Comparison of ENCODE assay signal across 23 mouse cellular contexts in genomic region chr5:125829342-125829741, GRCm38 (mm10).
A peak's percentile ranks its signal among the peaks of the same experiment; 100 is the strongest.
DNase-seq lines count a peak whose midpoint lies in the region; ATAC-seq and TF ChIP-seq lines count a peak whose summit lies in the region.
"Had no signal": no experiment of that assay in that cellular context is flagged by ENCODE, and none has a peak within 500 bp of the region (broad histone marks: within the 10 kb centered on the region; RNA-seq: fewer than 3 reads in every experiment).

No protein-coding gene starts in this region.

- H3K27me3 ChIP-seq in hindbrain, embryonic 11.5 days (ENCODE audit: control insufficient read depth, insufficient read depth, low read length) = no peaks in the 10 kb centered on the region
- H3K27me3 ChIP-seq: embryonic facial prominence, embryonic 12.5 days; forebrain, embryonic 15.5 days; heart, embryonic 15.5 days; limb, embryonic 13.5 days; liver, embryonic 13.5 days had no signal

- WGBS in hindbrain, embryonic 11.5 days = 82% methylated on average over 3 of the region's 3 CpGs

- TF ChIP-seq CTCF in cortical plate, adult 2 months (IDR thresholded peaks at IDR 0.05; ENCODE audit: extremely low read depth, insufficient read depth, low read length) = no peak
- no peak for TF ChIP-seq CTCF in left cerebral cortex, adult 2 months (IDR thresholded peaks at IDR 0.05)

- peak; percentile 47 for DNase-seq in layer of hippocampus, adult 11-12 months (ENCODE audit: low spot score)
- no peak for DNase-seq in layer of hippocampus, postnatal 10 days (ENCODE audit: low spot score in 2 of 2)
- peak; percentile 11 for DNase-seq in Muller cell, postnatal 12 days (ENCODE audit: inconsistent ontology term)
- DNase-seq in left cerebral cortex, adult 2 months (ENCODE audit: extremely low spot score in 1 of 2, low spot score in 2 of 2) = peak in 1 of 2 experiments; percentile 23
- DNase-seq in spleen, postnatal 36 days (ENCODE audit: low spot score in 2 of 2) = no peak
- no peak for DNase-seq in hindbrain, embryonic 11.5 days (ENCODE audit: low spot score)
- DNase-seq: adrenal gland, adult 2 months; cerebellum, adult 8-10 months; gastrocnemius, postnatal 25 days; heart, postnatal 4 days; liver, embryonic 13.5 days; lung, embryonic 14.5 days; lung, postnatal 36 days; retina, postnatal 1 day; thymus, postnatal 14 days had no signal

- peaks cover 6% of the 10 kb centered on the region for H3K4me1 ChIP-seq in cortical plate, adult 2 months (ENCODE audit: control insufficient read depth, insufficient read depth, low read length)
- no peaks in the 10 kb centered on the region for H3K4me1 ChIP-seq in hindbrain, embryonic 11.5 days (replicated peaks; ENCODE audit: control insufficient read depth, insufficient read depth, low read length)
- H3K4me1 ChIP-seq: embryonic facial prominence, embryonic 12.5 days; forebrain, embryonic 15.5 days; heart, embryonic 15.5 days; limb, embryonic 13.5 days; liver, embryonic 13.5 days had no signal

- no peak for ATAC-seq in hindbrain, embryonic 11.5 days (ENCODE audit: low FRiP score)
- ATAC-seq: forebrain, embryonic 15.5 days; hindbrain, postnatal 0 days; intestine, postnatal 0 days had no signal

- peak overlapping the region; percentile 96 for H3K27ac ChIP-seq in cortical plate, adult 2 months (ENCODE audit: insufficient read depth, low read length)
- H3K27ac ChIP-seq in left cerebral cortex, adult 2 months = peak overlapping the region; percentile 90
- H3K27ac ChIP-seq in hindbrain, embryonic 11.5 days (ENCODE audit: low read depth, low read length) = no peak overlapping the region
- H3K27ac ChIP-seq: embryonic facial prominence, embryonic 12.5 days; forebrain, embryonic 15.5 days; heart, embryonic 15.5 days; hindbrain, postnatal 0 days; limb, embryonic 13.5 days; liver, embryonic 13.5 days had no signal

- no peaks in the 10 kb centered on the region for H3K9me3 ChIP-seq in hindbrain, embryonic 11.5 days (ENCODE audit: control insufficient read depth, low read length)
- H3K9me3 ChIP-seq: embryonic facial prominence, embryonic 12.5 days; forebrain, embryonic 15.5 days; heart, embryonic 15.5 days; limb, embryonic 13.5 days had no signal

- H3K36me3 ChIP-seq in hindbrain, embryonic 11.5 days (ENCODE audit: control insufficient read depth, insufficient read depth, low read length) = no peaks in the 10 kb centered on the region
- H3K36me3 ChIP-seq: embryonic facial prominence, embryonic 12.5 days; forebrain, embryonic 15.5 days; heart, embryonic 15.5 days; limb, embryonic 13.5 days; liver, embryonic 13.5 days had no signal

- H3K9ac ChIP-seq in hindbrain, embryonic 11.5 days (ENCODE audit: low read depth, low read length) = no peak overlapping the region
- H3K9ac ChIP-seq: embryonic facial prominence, embryonic 12.5 days; forebrain, embryonic 15.5 days; heart, embryonic 15.5 days; limb, embryonic 13.5 days; liver, embryonic 13.5 days; lung, embryonic 14.5 days had no signal

- intact Hi-C loops in left cerebral cortex, adult 2 months (cut with DNase I) = loop anchor here (1.0 to 2.0 kb wide), 2 partner anchors 24 to 77 kb away; no protein-coding TSS in a partner anchor

- H3K4me2 ChIP-seq in hindbrain, embryonic 11.5 days (replicated peaks; ENCODE audit: low read depth, low read length) = no peak overlapping the region
- H3K4me2 ChIP-seq: embryonic facial prominence, embryonic 12.5 days; forebrain, embryonic 15.5 days; heart, embryonic 15.5 days; limb, embryonic 13.5 days; liver, embryonic 13.5 days; lung, embryonic 14.5 days had no signal

- no peak overlapping the region for H3K4me3 ChIP-seq in cortical plate, adult 2 months (ENCODE audit: insufficient read depth, low read length)
- no peak overlapping the region for H3K4me3 ChIP-seq in left cerebral cortex, adult 2 months
- H3K4me3 ChIP-seq in hindbrain, embryonic 11.5 days (ENCODE audit: low read depth, low read length) = no peak overlapping the region
- H3K4me3 ChIP-seq: embryonic facial prominence, embryonic 12.5 days; erythroblast, embryonic 14.5 days; forebrain, embryonic 15.5 days; heart, embryonic 15.5 days; limb, embryonic 13.5 days; liver, embryonic 13.5 days had no signal

- TF ChIP-seq POLR2A in cortical plate, adult 2 months (IDR thresholded peaks at IDR 0.05; ENCODE audit: extremely low read depth, insufficient read depth, low read length) = no peak

Comparison
In these comparisons a context has a peak if more than half of its experiments do, and no peak if none do; other contexts are left out.
1. DNase-seq: peak in layer of hippocampus, adult 11-12 months (single experiment) and Muller cell, postnatal 12 days (single experiment); none in layer of hippocampus, postnatal 10 days (0 of 2), spleen, postnatal 36 days (0 of 2) and hindbrain, embryonic 11.5 days (single experiment).